Mouse (Mus musculus) adrenal gland, postnatal 14 days (tissue): ENCODE measurements around the gene Rpl10a. TPM values are rescaled to one million over a fixed set of nuclear protein-coding genes. Genes with fewer than 3 reads are reported as not detected.
A peak's percentile ranks its signal among the peaks of the same experiment; 100 is the strongest.
"Not testable (repeated sequence)": the region's sequence is repeated elsewhere in the genome, so short reads cannot be mapped to it uniquely, and the experiment has no call there.

Experiments used
- DNase-seq: peaks from one replicate; pipeline ENCODE4 v3.0.0; 2021; ENCODE audit warnings: mixed read lengths
- total RNA-seq: library from RNA; stranded (reverse); gene quantifications from 2 replicates; pipeline ENCODE4 v1.2.3, GENCODE M21; 2021

Rpl10a gene
- total RNA-seq, 1 experiment from 2014 or later: 814 TPM

- not testable (repeated sequence) for DNase-seq
Measured at GRCm38 (mm10) chr17:28330590-28330989, 2.3 kb downstream of the Rpl10a start.

DNA sequence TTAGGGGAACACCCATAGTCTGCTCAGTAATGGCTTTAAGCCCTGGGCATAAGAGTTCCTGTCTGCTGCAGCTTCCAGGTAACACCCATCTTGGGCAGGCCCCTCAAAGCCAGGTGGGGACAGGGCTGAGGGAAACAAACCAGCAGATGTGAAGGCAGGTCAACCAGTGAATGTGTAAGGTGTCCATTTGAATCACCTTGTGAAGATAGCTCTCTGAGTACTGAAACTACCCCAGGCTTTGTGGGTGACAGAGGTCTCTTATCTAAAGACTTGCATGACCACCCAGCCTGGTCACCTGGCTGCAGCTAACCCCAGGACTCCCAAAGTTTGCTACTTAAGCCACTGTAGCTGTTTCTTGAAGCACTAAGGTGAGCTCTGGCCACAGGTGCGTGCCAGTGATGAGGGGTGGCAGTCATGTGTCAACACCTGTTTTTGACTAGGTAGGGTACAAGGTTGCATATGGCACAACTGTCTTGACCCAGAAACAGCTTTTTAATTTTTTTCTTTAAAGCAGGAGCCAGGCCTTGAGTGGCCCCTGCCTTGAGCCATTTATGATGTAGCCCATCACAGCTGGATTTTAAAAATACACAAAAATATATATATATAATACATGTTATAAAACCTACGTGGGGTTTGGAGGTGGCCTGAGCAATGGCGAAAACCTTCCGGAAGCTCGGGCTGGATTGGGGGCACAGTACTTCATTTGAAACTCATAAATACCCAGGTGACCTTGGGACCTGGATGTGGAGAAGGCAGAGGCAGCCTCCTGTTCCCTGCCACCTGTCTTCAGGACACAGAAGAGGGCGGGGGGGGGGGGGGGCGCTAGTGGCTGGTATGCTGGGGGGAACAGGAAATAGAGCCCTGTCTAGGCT is 3.2 kb downstream of the Rpl10a start:
- no peak for DNase-seq

DNA sequence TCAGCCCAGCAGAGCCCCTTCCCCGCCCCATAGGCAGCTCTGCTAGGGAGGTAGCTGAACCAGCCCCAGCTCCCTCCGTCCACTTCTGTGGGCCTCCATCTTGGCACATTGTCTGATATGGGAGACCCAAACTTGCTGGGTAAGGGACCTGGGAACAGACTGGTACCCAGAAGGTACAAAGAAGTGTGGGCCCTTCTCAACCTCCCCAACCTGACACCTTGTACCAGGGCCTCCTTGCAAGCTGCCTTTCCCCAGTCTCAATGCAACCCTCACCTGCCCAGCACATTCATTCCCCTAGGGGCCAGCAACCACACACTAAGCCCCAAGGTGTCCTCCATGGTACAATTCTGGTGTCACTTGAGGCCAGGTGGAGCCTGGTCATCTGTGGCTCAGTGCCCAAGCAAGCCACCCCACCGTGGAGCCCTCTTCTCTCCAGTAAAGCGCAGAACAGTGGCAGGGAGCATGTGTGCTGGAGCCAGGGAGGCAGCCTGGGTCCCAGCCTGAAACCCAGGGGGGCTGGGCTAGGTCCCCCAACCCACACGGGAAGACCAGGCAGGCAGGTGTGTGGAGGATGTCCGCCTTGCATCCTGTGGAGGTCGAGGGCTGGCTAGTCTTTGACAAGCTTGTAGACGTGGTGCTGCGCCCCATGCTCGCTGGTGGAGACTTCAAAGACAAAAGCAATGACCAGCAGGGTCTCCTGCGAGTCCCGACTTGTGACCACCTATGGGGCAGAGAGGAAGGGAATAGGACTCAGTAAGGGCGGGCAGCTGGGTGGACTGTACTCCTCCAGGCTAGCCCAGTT is 4.0 kb downstream of the Rpl10a start:
- DNase-seq: no peak

- DNase-seq: no peak
Measured at GRCm38 (mm10) chr17:28332915-28333546, 4.8 kb downstream of the Rpl10a start.

DNA sequence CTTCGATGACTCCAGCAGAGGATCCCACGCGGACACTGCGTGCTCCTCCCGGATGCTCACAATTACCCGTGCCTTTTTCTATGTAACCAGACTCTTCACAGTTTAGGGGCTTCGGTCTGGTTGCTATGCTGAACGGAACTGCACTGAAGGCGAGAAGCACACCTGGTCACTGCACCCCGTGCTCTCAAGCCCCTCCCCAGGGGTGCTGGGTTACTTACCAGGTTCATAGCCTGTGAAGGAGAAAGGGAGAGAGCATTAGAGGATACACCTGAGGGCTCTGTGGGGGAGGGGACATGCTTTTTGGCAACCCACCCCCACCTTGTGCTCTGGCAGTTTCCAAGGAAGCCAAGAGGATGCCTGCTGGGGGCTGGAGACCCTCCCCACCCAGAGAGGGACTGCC is 7.0 kb downstream of the Rpl10a start:
- no peak for DNase-seq

DNA sequence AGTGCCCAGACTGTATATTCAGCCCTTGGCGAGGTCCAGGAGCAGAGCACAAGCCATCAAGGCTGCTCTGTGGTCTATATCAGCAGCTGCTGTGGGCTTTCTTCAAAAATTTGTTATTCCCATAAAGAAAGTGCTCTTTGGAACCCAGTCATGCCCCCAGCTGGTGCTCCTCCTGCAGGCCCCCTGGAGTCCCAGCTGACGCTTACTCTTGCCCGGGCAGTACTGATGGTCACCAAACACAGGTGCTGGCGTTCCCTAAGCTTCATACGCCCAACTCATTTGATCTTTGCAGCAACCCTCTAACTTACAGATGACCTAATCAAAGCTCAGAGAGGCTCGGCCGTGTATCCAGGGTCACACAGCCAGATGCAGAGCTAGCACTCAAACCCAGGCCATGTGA is 9.3 kb downstream of the Rpl10a start:
- DNase-seq: no peak

- no peak for DNase-seq
Measured at GRCm38 (mm10) chr17:28340578-28340977, 12.3 kb downstream of the Rpl10a start.

DNA sequence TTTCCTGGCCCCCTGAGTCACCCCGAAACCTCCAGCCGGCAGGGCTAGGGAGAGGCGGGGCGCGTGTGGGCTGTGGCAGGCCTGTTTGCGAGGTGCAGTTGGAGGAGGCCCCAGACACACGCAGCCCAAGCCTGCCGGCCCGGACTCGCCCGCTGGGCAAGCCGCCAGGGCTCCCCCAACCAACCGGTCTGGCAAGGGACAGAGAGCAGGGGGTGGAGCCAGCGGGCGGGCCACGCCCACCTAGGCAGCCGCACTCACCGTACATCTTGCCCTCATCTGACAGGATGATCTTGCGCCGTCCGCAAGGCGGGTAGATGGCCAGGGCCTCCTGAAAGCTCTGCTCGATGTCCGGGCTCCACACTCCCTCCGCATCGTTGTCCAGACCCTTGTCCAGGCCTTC is 12.8 kb downstream of the Rpl10a start:
- DNase-seq: peak; percentile 90

DNA sequence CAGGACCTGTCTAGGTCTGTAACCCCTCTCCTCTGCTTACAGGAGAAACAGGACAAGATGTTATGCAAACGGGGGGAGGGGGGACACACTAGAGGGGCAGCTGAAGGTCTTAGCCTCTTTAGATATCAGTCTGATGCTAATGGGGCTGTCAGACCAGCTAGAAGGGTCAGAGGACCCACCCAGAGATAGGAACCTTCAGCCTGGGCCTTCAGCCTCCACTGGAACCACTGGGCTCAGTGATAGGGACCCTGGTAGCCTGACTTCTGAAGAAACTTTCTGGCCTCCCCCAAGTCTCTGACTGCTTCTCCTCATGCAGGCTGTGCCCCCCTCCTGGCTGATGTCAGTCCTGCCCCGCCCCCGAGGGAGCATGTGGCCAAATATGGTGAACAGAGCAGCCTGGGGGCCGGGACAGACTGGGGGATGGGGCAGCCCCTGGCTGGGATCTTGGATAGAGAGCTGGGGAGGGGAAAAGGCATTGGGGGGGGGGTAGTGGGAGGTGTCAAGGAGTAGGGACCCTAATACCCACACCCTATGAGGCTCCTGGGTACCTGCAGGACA is 15.9 kb downstream of the Rpl10a start:
- no peak for DNase-seq

- no peak for DNase-seq
Measured at GRCm38 (mm10) chr17:28344670-28345069, 16.4 kb downstream of the Rpl10a start.

- no peak for DNase-seq
Measured at GRCm38 (mm10) chr17:28345271-28345721, 17.0 kb downstream of the Rpl10a start.

DNA sequence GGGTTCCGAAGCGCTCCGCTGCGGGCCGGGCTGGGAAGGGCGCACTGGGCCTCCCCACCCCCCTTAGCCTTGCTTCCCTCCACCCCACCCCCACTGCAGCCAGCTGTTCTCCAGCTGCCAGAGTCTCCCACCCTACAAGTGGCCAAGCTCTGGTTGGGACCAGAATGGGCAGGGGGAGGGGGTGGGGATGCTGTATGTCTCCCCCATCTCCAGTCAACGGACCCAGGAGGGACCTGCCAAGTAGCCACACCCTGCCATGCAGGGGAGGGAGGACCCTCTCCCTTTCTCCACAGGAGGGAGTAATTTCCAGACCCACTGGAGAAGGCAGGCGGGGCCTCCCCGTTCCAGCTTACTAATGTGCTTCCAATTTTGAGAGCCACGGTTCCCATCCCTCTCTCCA is 17.6 kb downstream of the Rpl10a start:
- DNase-seq: no peak

GRCm38 (mm10) chr17:28347327-28347726 is 19.1 kb downstream of the Rpl10a start:
- no peak for DNase-seq

DNA sequence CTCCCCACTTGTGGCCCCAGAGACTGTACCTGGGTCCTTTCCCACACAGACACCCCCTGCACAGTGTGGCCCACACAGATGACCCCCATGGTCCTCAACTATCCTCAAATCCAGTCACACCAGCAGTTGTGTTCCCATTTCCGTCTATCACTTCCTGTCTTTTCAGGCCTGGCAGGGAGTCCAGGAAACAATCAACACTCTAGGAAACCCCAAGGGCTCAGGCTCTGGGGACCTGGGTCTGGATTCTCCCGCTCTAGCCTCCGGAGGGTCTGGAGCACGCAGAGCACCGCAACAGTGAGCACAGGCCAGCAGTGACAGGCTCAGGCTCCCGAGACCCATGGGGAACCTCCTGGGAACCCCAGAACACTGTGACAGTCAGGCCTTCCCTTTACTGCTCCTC is 19.9 kb downstream of the Rpl10a start:
- DNase-seq: no peak

DNA sequence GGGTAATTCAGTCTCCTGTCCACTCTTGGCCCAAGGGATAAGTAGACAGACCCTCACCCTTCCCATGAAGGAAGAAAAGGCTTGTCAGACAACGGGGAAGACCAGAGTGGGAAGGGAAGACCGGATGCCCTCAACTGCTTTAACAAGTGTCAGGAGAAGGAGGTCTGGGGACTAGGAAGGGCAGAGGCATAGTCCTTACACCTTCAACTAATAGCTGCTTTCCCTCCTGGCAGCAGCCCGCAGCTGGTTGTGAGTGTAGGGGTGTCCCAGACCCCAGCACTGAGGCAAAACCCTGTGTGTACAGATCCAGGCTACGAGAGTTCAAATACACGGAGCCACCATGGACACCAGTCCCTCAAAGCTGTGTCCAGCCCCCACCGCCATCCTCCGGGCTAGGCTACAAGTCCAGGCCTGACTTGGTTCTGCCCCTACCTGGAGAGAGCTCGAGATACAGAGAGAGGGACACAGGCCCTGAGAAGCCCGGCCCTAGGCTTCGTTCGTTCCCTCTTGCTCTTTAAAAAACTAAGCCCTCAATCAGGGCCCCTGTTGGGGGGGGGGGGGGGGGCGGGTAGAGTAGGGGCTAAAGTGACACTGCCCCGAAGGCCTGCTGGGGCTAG is 21.1 kb downstream of the Rpl10a start:
- no peak for DNase-seq

DNA sequence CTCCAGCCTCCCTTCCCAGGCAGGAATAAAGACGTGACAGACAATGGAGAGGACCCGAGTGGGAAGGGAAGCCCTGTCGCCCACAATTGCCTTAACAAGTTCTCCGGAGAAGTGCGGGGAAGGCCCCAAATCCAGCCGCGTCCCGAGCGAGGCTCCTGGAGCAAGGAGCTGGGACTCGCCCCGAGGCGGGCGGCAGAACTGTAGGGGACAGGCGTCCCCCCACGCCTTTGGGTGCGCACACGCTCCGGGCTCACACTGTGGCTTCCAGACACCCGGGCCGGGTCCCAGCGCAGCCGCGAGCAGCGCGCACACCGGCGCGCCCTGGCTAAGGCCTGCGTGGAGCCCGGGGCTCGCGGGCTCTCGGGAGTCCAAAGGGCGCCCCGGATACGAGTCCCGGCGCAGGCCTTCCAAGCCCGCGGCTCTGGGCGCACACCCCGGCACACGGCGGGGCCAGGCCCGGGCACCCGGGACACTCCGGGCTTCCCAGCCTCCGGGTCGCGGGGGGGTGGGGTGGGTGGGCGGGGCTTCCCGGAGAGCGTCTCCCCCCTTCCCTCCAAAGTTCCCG is 21.7 kb downstream of the Rpl10a start:
- peak; percentile 67 for DNase-seq

GRCm38 (mm10) chr17:28350466-28351352 is 22.4 kb downstream of the Rpl10a start, which contains the start of gene Tead3:
Gene Tead3 (minus strand): TSS chr17:28350817.
- peak; percentile 92 for DNase-seq

- DNase-seq: no peak
Measured at GRCm38 (mm10) chr17:28351353-28351890, 23.2 kb downstream of the Rpl10a start.

DNA sequence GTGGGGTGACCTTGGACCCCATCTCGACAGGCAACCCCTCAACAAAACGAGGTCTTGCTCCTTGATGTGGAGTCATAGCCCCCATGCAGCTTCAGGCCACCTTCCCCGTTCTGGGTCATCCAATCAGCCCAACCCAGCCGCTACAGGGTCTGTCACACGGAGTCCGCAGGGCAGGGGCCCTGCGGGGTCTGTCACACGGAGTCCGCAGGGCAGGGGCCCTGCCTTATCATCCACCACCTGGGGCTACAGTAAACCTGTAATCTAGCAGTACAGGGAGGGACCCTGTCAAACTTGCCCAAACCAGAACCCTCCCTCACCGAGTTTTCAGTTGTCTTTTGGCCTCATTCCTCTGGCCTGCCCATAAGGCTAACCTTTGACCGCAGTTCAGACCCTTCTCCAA is 23.7 kb downstream of the Rpl10a start:
- DNase-seq: no peak

DNA sequence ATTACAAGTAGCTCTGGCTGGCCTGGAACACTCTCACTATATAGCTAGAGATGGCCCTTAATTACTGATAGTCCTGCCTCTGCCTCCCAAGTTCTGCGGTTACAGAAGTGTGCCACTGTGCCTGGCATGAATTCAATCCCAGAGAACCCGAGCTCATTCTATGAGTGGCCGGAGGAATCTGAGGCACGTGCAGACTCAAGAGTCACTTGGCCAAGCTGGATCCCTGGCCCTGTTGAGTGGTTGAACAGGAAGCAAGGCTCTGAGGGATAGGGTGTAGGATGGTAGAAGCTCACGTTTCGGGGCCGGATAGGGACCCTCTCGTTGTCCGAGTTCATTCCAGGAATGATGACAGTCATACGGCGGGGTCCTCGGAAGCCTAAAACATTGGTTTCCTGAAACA is 27.6 kb downstream of the Rpl10a start:
- DNase-seq: no peak
